Mouse (Mus musculus): ENCODE measurements at regions not wholly inside any gene's neighbourhood (a gene's known extent, or its start where the extent isn't known, plus 50 kb on each side); places are given as distances from the start of the nearest gene placed in this dataset.

DNA sequence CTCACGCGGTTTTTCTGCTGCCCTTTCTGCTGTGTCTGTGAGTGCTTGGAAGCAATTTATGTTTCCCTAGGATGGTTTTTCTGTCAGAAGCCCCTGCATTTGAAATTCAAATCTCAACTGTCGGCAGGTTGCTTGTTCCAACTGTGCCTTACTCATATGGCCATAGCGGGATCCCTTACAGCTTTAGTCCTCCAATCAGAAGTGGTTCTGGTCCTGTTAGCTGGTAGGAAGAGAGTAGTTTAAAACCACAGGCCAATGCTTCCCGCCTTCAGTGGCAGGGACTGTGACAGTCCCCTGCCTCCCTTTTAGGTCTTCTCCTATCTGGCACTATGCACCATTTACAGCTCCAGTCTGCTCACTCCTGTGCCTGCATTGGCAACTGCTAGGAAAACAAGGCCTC is 178.6 kb upstream of the Ogfrl1 start:
- intact Hi-C loops (cut with DNase I), result no loop called here
- DNase-seq (ENCODE audit: low spot score in 2 of 2), result no peak

DNA sequence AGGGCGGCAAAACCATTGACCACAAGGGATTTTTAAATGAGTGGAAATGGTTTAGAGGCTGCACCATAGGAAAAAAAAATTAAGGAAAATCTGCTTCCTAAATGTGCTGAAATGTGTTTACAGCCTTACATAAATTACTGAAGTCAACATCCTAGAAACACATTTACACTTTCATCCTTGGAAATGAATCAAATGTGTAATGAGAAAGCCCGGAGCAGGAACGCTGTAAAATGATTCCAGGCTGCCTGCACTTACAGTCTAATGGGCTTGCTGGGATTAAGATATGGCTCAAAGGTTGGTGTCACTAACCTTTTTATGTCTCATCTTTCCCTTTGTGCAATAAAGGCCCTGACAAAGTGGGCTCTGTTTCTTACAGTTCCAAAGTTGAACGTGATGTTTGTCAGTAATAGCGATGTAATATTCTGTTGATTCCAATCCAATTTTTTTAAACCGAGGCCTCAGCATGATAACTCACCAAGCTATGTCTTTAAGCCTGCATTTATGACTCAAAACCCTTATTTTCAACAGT is 172.1 kb upstream of the B3gat2 start:
- no peak for DNase-seq (ENCODE audit: low spot score in 2 of 2)
- intact Hi-C loops (cut with DNase I), result no loop called here

DNA sequence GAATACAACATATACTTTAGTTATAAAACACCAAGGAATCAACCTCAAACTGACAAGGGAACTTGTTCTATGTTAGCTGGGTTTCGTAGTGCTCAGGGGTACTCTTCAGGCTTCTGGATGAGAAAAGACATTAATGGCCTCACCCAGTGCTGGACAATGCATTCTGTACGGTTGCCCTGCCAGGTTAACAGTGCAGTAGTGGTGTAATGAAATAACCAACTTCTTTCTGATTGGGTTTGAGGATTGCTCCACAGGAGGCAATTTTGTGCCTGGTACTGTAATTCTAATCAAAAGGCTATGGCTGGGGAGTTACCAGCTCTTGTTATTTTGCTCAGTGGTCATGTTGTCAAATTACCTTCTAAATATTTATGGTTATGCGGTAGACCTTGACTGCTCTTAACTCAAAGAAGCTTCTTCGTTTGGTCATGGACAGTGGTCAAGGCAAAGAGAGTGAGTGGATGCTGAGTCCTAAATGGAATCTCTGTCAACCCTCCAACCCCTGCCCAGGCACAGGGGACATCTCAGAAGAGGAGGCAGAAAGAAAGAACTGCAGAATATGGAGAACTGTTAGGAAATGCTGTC is 158.8 kb upstream of the B3gat2 start:
- intact Hi-C loops (cut with DNase I), result no loop called here
- DNase-seq (ENCODE audit: low spot score in 2 of 2), result no peak

GRCm38 (mm10) chr1:23629366-23629765 is 132.2 kb upstream of the B3gat2 start:
- DNase-seq (ENCODE audit: low spot score in 2 of 2), result peak in 1 of 2 experiments; percentile 3
- intact Hi-C loops (cut with DNase I), result no loop called here

DNA sequence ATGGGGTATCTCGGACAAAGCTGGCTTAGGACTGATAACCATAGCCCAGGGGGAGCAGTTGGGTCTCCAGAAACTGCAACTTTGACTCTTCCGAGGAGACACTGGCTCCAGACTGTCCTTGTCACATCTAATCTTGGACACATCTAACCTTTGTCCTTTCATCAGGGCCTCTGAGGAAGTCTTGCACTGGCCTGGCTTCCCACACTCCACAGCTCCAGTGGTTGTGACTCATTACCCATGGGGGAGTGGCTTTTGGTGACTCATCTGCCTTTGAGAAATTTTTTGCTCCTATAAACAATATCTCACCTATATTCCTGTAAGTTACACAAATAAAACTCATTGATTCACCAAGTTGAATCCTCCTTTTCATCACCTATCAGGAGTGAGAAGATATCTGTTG is 116.5 kb upstream of the B3gat2 start:
- intact Hi-C loops (cut with DNase I), result no loop called here
- no peak for DNase-seq (ENCODE audit: low spot score in 2 of 2)

- intact Hi-C loops (cut with DNase I), result no loop called here
- DNase-seq (ENCODE audit: low spot score in 2 of 2), result no peak
Observed at GRCm38 (mm10) chr1:23648875-23649506, 112.6 kb upstream of the B3gat2 start.

GRCm38 (mm10) chr1:23649886-23650285 is 111.7 kb upstream of the B3gat2 start:
- DNase-seq (ENCODE audit: low spot score in 2 of 2), result peak in 1 of 2 experiments; percentile 42
- intact Hi-C loops (cut with DNase I), result no loop called here

DNA sequence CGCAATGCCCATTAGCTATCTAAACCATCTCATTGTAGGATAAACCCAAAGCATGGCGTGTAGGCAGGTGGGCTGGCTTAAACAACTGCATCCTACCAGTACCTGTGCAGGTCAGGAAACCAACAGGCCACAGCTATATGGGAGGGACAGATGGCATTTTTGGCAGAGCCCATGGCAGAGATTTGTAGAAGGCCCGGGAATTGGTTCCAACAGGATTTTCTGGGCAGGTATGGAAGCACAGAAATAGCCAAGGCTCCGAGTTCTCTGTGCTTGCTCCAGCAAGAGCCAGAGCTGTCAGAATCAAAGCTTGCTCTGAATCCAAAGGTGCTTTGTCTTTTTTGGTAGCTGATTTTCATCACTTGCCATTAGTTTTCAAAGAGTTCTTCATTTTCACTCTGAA is 107.9 kb upstream of the B3gat2 start:
- intact Hi-C loops (cut with DNase I), result no loop called here
- DNase-seq (ENCODE audit: low spot score in 2 of 2), result no peak

DNA sequence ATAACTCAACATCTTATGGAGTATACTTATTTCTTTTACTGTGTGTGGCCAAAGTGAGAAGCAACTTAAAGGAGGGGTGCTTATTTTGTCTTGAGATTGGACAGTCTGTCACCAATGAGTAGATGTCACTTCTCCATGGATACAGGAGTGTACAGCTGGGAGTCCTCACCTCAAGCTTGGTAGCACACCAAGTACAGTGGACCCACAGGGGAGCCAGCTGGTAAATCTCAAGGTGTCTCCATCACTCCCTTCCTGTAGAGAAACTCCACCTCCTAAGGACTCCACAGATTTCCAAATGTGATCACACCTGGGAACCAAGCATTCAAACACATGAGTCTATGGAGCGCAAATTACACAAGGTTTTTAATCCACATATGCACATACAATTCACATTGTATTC is 105.8 kb upstream of the B3gat2 start:
- intact Hi-C loops (cut with DNase I), result no loop called here
- no peak for DNase-seq (ENCODE audit: low spot score in 2 of 2)

GRCm38 (mm10) chr1:23656302-23656701 is 105.3 kb upstream of the B3gat2 start:
- peak; percentile 11 to 14 for DNase-seq (ENCODE audit: low spot score in 2 of 2)
- intact Hi-C loops (cut with DNase I), result no loop called here

DNA sequence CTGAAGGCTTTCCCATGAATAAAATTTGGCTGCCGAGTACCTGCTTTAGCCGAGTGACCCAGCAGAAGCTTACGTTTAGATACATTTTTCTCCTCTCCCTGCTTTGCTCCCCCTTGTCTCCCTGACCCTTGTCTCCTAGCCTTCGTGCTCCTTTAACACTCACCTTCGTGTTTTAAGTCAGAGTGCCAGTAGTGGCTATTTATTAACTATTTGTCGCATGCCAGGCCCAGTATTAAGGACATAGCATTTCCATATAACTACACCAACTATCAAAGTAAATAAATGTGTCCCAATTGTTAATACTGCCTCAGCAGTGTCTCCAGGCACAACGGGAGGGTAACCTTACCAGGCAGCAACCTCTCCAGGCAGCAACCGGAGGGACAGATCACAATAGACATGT is 104.8 kb upstream of the B3gat2 start:
- no peak for DNase-seq (ENCODE audit: low spot score in 2 of 2)
- intact Hi-C loops (cut with DNase I), result no loop called here

DNA sequence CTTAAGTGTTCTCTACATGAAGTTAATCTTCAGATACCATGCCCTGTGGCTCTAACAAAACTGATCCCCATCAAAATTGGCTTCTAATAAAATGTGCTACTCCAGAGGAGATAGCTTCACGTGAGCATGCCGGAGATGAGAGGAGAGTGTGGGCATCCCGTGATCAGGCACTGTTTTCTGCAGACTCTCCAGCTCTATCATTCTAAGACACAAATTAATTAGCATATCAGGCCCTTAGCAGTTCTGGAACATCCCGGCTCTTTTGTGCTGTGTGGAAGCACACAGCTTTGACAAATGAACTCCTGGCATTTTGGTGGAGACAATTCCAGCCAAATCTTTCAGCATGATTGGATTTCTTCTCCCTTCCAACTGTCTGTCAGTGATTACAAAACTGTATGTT is 91.0 kb upstream of the B3gat2 start:
- intact Hi-C loops (cut with DNase I), result no loop called here
- no peak for DNase-seq (ENCODE audit: low spot score in 2 of 2)

DNA sequence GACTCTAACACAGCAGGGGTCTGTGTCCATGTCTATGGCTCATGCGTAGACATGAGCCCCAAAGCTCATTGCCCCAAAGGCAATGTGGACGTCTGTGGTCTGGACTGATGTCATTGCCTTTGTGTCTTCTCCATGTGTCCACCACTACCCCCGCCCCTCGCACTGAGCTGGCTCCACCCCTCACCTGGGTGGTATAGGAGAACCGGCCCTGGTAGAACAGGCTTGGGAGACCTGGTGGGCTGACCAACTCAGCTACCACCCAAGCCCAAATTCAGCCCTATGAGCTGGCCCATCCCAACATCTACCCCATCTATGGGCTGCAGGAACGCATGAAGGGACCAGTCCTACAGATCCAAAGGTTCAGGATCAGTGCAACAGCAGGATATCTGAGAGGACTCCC is 87.2 kb upstream of the B3gat2 start:
- intact Hi-C loops (cut with DNase I), result no loop called here
- no peak for DNase-seq (ENCODE audit: low spot score in 2 of 2)

GRCm38 (mm10) chr1:23676301-23676700 is 85.3 kb upstream of the B3gat2 start:
- no peak for DNase-seq (ENCODE audit: low spot score in 2 of 2)
- intact Hi-C loops (cut with DNase I), result no loop called here

DNA sequence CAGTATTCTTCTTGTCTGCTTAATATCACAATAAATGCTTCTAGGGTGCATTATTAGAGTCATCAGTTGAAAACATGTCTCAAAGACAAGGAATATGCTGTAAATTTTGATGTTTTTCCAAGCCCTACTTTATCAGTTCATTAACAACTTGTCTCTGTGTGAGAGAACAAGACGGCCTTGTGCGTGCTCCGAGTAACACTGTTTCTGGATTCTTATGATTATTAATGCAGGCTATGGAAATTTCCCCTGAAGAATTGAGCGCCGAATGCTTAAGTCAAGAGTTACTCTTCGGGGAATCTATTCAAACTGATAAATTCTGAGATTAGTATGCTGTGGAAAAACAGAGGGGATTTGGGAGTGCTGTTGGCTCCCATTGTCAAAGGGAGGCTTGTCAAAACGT is 72.2 kb upstream of the B3gat2 start:
- no peak for DNase-seq (ENCODE audit: low spot score in 2 of 2)
- intact Hi-C loops (cut with DNase I), result no loop called here

- intact Hi-C loops (cut with DNase I), result loop anchor here (1.0 to 10.0 kb wide), 5 partner anchors 87 to 547 kb away; partner anchors contain the start of gene Col9a1
- DNase-seq (ENCODE audit: low spot score in 2 of 2), result peak; percentile 67 to 72
Observed at GRCm38 (mm10) chr1:23705489-23705888, 56.1 kb upstream of the B3gat2 start.

- intact Hi-C loops (cut with DNase I), result loop anchor here (5.0 to 10.0 kb wide), 3 partner anchors 326 to 546 kb away; partner anchors contain the start of gene Col9a1
- DNase-seq (ENCODE audit: low spot score in 2 of 2), result no peak
Observed at GRCm38 (mm10) chr1:23706450-23706849, 55.1 kb upstream of the B3gat2 start.

Data from left cerebral cortex, postnatal 25 days (tissue).